Mouse (Mus musculus): ENCODE data around the gene Vwce. TPM values are rescaled to one million over a fixed set of nuclear protein-coding genes. Genes with fewer than 3 reads are reported as not detected.

Gene Vwce
- total RNA-seq, 2 experiments from 2014 or later = 0.90 TPM; not detected in 1

DNA sequence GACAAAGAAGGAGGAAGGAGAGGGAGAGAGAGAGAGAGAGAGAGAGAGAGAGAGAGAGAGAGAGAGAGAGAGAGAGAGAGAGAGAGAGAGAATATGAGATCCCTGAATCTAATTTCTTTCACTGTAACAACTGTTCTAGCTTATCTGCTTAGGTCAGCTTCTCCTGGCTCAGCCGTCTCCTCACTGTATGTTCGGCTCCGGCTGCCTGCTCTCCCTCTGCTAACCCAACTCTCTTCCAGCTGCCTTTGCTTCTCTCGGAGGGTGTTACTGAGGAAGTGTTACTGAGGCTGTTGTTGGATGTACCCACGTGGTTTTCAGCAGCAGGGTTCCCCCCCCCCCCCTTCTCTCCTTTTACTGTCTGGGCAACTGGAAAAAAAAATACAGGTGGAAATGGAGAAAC is 6.1 kb downstream of the Vwce start:
- peak; percentile 73 for ATAC-seq (replicated peaks; ENCODE audit: low FRiP score, low TSS enrichment, poor library complexity, severe bottlenecking)

DNA sequence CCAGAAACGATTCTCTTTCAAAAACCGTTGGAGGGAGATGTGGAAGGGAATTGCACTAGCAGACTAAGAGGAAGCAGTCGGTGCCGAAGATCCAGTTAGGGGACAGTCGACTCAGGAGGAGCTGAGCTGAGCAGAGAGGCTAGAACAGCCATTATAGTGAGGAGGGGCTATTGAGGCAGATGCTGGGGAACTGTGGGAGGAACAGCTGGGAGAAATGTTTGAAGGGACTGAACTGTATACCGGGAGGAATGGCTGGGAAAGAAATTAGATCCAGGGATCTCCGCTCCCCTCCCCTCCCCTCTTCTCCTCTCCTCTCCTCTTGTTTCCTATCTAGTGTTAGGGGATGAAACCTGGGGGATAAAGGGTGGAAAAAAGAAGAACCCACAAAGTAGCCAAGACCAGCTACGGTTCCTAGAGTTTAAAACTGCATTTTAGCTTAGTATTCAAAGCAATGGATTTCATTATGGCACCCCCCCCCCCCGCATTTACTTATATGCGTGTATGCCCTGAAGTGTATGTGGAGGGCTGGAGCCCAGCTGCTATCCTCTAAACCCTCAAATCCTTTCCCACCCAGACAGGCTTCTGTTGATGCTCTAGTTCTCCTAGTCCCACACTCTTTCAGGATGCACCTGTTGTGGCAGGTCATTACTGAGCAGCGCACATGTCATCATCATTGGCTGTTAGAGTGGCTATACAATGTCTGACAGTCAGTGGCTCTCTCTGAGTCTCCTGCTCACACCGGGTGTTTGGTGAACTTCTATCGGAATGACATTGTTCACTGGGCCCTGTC is 6.8 kb downstream of the Vwce start:
- ATAC-seq (replicated peaks; ENCODE audit: low FRiP score, low TSS enrichment, poor library complexity, severe bottlenecking) = no peak

DNA sequence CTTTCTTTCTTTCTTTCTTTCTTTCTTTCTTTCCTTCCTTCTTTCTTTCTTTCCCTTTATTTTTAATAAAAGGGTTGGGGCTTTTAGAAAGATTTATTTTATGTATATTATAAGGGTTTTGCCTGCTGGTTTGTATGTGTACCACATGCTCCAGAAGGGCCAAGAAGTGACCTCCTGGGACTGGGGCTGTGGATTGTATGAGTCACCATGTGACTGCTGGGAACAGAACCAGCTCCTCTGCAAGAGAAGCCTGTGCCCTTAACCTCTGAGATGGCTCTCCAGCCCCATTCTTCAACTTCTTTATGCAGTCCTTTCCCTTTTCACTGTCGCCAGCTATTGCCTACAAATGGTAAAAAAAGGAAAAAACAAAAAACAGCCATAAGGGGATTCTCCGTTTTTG is 11.6 kb downstream of the Vwce start:
- no peak for ATAC-seq (replicated peaks; ENCODE audit: low FRiP score, low TSS enrichment, poor library complexity, severe bottlenecking)

DNA sequence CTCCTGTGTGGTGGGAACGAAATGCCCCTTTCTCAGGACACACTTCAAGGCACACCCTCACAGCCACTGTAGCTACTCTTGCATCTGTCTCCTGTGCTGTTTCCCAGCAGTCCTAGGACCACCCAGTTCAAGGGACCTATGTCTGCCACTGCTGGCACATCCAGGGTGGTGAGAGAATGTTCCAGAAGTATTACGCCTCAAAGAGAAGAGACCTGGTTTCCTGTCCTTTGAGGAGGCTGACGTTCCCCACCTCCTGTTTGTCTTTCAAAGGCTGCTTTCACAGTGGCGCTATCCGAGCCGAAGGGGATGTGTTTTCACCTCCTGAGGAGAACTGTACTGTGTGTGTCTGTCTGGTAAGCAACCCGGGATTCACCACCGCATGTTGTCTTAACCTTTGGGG is 14.1 kb downstream of the Vwce start:
- no peak for ATAC-seq (replicated peaks; ENCODE audit: low FRiP score, low TSS enrichment, poor library complexity, severe bottlenecking)

DNA sequence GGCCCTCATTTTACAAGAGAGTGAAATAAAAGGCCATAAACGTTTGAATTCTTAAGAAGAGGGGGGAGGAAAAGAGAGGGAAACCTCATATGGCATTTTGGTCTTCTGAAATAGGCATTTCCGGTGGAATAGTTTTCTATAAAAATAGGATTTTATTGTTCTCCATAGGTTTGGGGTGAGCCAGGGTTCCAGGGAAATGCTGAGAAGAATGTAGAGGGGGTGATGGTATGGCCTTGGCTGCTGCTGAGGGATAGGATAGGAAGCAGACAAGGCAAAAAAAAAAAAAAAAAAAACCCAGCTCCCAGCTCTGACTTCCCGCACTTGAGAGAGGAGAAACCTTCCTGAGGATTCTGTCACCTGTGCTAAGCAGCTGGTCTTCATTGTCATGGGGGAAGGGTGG is 22.0 kb downstream of the Vwce start:
- ATAC-seq (replicated peaks; ENCODE audit: low FRiP score, low TSS enrichment, poor library complexity, severe bottlenecking) = no peak

DNA sequence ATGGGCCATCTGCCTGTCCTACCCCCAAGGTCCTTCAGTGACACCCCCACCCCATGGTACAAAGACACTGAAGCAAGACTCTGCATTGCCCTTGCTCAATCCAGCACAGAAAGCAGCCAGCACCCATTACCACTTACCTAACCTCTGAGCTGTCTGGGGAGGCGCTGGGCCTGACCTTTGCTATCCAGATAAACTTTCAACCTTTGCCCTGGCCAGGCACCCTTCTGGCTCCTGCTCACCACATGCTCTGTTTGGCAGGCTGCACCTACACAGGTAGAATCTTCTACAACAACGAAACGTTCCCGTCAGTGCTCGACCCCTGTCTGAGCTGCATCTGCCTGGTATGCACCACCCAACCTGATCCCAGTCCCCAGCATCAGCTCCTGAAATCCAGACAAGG is 23.7 kb downstream of the Vwce start:
- no peak for ATAC-seq (replicated peaks; ENCODE audit: low FRiP score, low TSS enrichment, poor library complexity, severe bottlenecking)

DNA sequence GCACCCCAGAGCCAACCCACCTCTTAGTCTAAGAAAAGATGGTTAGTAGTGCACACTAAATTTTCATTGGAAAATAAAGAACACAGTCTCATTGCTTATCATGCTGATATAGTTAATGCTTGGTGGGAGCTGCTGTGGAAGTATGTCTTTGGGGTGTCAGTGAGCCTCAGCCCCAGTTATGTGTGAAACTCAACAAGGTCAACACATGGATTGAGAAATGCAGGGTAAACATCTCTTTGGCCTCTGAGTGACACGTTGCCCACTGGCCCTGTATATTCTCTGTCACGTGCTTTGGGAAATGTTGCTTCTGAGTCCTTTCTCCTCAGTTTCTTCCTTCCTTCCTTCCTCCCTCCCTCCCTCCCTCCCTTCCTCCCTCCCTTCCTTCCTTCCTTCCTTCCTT is 24.4 kb downstream of the Vwce start:
- ATAC-seq (replicated peaks; ENCODE audit: low FRiP score, low TSS enrichment, poor library complexity, severe bottlenecking) = no peak

DNA sequence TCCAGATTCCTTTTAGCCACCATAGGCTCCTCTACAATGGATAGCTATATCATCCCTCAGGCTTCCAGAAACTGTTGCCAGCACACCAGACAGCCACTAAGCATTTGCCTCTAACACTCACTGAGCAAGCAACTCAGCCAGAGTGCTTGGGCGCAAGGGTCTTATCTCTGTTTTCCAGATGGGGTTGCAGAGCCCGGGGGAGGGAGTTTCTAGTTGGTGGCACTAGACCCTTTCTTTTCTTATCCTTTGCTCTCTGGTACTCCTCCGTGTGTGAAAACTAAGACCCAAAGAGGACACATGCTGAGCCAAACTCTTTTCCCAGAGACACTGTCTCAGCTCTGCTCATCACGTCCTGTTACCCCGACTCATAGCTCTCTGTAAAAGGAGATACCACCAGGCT is 27.4 kb downstream of the Vwce start:
- peak; percentile 89 for ATAC-seq (replicated peaks; ENCODE audit: low FRiP score, low TSS enrichment, poor library complexity, severe bottlenecking)

DNA sequence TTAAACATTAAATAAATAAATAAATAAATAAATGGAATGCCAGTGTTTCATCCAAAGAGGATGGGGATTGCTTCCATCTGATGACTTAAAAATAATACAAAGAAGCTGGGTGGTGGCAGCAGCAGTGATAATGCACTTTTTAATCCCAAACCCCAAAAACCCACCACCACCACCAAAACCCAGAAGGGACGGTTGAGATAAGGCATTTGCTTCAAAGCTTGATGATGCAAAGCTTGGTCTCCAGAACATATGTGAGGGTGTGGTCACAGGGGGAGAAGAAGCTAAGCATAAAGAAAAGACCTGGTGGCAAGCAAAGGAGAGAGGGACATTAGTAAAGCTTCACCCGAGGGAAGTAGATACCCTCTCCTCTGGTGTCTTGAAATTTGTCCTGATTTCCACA is 27.9 kb downstream of the Vwce start:
- ATAC-seq (replicated peaks; ENCODE audit: low FRiP score, low TSS enrichment, poor library complexity, severe bottlenecking) = peak; percentile 76

DNA sequence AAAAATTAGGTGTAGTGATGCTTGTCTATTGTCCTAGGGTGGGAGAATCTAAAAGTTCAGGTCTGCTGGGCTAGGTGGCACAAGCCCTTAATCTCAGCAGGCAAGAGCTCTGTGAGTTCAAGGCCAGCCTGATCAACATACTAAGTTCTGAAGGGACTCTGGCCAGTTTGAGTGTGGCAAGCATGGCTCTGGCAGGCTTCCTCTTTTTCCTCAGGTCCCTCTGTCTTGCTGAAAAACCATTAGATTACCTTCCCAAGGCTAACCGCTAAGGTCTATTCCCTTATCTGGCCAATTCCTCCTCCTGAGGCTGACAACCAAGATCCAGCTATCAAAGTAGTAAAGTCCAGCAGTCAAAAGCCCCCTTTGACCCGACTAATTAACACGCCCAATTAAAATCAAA is 28.7 kb downstream of the Vwce start:
- no peak for ATAC-seq (replicated peaks; ENCODE audit: low FRiP score, low TSS enrichment, poor library complexity, severe bottlenecking)

DNA sequence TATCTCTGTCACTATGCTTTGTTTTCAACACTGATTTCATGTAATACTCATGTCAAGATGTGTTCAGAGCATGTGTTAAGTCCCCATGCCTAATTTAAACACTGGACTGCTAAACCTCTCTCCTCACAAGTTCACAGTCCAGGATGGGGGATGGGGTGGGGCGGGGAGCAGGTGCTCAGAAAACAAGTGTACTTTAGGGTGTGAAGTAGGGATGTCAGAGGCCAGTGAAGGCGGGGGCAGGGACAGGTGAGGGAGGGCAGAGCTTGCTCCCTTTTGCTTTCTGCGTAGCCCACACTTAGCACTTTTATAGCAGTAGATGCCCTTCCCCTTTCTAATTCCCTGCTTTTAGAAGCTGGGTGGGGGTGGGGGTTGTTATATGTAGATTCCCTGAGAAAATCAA is 31.1 kb downstream of the Vwce start:
- no peak for ATAC-seq (replicated peaks; ENCODE audit: low FRiP score, low TSS enrichment, poor library complexity, severe bottlenecking)

DNA sequence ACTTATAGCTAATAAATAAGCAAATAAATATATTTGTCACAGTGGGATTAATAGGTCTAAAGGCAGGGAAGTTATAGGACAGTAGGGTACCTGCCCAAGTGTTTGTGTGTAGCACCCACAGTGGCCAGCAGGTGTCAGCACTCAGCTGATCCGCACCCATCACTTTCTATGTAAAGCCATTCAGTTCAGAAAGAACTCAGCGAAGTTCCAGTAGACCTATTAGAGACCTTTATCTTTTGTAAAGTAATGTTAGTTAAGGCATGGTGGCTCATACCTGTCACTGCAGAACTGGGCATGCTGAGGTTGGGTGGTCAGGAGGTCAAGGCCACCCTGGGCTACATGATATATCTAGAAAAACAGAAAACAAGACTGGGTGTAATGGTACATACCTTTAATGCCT is 31.5 kb downstream of the Vwce start:
- peak; percentile 42; the same call in 1 of the 2 replicates for ATAC-seq (replicated peaks; ENCODE audit: low FRiP score, low TSS enrichment, poor library complexity, severe bottlenecking)

DNA sequence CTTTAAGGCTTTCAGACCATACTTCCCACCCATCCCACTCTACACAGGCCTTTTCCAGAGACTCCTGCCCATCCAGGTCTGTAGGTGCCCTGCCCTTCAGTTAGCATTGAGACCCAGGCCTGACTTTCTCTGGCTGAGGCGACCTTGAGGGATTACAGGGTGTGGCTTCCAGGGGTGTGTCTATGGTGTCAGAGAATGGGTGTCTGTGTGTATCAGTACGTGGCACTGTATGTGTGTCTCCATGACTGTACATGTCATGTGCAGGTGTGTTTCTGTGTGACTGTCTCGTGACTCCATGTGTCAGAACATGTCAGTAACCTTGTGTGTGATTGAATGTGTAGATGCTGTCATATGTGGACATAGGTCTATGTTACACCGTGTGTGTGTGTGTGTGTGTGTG is 37.3 kb downstream of the Vwce start:
- ATAC-seq (replicated peaks; ENCODE audit: low FRiP score, low TSS enrichment, poor library complexity, severe bottlenecking) = no peak

DNA sequence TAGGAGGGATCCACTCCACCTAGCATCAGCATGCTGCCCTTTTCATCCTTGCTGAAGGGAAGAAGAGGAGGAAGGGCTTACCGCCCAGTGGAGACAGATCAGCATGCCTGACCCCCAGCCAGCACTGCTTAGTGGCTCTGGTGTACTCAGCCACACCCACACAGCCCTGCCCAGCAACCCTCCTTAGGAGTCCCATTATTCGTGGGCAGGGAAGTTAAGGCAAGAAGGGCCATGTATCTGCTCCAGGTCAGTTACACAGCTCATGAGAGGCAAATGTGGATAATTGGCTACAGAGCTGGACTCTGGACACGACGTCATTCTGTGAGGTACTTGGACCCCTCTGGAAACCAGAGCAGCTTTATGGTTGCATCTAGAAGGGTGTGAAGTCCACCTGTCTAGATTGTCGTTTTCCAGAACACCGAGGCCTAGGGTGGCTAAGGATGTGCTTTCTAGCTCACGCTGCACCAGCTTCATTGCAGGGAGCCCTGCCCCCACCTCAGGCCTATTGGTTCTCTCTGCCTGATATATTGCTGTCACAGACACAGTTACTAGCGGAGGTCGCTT is 37.9 kb downstream of the Vwce start:
- no peak for ATAC-seq (replicated peaks; ENCODE audit: low FRiP score, low TSS enrichment, poor library complexity, severe bottlenecking)

DNA sequence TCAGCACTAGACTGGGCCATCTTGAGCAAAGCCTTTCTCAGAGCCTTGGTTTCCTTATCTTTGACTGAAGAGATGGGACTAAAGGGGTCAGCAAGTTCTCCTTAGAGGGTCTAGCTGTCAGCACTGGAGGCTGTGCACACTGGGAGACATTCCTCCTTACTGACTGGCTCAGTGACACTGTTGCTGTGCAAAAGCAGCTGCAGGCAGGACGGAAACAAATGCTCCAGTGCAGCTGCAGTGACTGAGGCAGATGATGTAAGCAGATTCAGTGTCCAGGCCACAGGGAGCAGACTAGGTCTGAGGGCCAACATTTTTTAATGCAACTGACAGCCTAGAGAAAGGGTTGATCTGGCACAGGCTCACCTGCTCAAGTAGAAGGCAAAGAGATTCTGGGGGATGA is 39.3 kb downstream of the Vwce start:
- no peak for ATAC-seq (replicated peaks; ENCODE audit: low FRiP score, low TSS enrichment, poor library complexity, severe bottlenecking)

DNA sequence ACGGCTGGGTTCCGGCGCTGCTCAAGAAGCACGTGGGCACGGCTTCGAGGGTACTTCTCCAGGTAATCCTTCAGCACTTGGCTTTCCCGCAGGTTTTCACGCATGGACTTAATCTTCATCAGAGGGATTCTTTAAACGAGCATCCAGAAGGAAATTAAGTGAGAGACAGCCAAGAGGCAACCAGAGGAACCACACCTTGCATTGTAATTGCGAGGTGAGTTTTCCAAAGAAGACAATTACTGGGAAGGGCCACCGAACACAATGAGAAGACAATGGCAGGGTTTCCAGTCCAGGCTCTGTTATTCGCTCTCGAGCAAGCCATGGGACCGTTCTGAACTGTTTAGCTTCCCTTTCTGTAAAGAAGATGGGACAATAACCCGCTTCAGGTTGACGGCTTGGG is 42.6 kb downstream of the Vwce start:
- no peak for ATAC-seq (replicated peaks; ENCODE audit: low FRiP score, low TSS enrichment, poor library complexity, severe bottlenecking)

DNA sequence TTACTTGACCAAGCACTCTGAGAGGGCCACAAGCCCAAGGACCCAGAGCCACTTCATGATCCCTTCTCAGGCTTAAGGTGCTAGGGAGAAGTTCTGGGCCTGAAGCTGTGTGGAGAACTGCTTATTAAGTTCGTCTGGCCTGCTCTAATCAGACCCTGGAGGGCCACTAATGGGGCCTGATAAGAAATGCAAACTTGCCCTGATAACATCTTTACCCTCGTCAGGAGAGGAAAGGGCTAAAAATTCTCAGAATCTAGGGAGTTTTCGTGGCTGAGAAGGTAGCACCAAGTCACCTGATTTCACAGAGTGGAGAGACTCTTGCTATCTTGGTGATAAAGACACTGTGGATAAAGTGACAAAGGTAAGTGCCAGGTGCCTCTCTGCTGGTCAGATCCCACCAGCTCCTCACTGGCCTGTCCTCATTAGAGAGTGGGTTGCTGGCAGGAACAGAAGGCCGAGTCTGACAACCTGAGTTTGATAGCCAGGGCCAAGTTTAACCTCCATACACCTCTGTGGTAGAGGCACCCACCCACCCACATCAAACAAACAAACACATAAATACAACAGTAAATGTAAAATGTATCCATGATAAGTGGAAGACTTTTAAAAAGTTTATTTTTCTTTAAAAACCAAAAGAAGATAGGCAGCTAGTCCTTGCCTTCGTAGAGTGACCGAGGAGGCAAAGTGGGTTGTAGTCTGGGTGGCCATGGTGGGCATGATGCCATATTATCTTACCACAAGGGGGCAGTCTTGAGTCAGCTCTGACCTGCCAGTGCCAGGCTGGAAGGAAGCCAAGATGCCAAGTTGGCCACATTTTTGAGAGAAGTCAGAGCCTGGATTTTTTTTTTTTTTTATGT is 44.1 kb downstream of the Vwce start, which contains the start of gene Pga5:
TSS of gene Pga5 (minus strand) at position 157 of the 857 bp plus-strand sequence.
- peak; percentile 75 for ATAC-seq (replicated peaks; ENCODE audit: low FRiP score, low TSS enrichment, poor library complexity, severe bottlenecking)

DNA sequence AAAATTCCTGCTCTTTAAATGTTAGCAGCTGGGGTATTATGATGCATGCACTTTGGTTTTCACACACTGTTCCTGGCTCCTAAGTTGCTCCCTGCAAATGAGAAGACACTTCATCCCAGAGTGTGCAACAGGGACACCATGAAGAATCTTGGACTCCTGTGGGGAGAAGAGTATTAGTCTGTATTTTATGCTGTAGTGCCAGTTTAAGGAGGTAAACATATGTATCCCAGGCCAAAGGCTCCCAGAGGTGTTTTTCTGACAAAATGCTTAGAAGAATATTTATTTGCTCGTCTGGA is 44.7 kb downstream of the Vwce start:
- no peak for ATAC-seq (replicated peaks; ENCODE audit: low FRiP score, low TSS enrichment, poor library complexity, severe bottlenecking)

DNA sequence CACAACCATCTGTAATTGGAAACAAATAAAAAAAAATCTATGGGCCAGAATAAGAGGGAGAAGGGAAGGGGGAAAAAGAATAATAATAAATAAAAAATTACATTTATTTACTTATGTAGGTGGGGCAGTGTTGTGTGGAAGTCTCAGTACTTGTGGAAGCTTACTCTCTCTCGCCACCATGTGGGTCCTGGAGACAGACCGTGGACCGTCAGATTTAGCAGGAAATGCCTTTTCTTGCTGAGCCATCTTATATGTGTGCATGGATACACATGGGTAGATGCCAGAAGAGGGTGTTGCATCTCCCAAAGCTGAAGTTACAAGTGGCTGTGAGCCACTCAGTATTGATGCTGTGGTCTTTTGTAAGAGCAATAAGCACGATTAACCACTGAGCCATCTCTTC is 47.6 kb downstream of the Vwce start:
- no peak for ATAC-seq (replicated peaks; ENCODE audit: low FRiP score, low TSS enrichment, poor library complexity, severe bottlenecking)

DNA sequence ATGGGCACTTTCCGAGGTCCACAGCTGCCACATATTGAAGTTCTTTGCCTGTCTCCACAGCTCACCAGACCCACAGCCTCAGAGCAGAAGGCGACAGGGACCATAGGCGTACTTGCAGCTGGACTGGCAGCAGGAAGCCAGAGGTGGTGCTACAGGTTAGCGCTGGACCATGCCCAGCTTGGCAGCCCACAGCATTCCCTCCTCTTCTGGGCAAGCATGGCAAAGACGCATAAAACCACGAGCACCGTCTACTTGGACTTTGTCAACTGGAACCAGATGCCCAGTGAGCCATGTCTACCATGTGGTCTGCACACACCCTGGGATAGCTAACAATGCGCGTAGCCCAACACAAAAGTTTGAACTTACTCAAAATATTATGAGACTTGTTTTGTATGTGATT is 51.1 kb downstream of the Vwce start:
- ATAC-seq (replicated peaks; ENCODE audit: low FRiP score, low TSS enrichment, poor library complexity, severe bottlenecking) = no peak

DNA sequence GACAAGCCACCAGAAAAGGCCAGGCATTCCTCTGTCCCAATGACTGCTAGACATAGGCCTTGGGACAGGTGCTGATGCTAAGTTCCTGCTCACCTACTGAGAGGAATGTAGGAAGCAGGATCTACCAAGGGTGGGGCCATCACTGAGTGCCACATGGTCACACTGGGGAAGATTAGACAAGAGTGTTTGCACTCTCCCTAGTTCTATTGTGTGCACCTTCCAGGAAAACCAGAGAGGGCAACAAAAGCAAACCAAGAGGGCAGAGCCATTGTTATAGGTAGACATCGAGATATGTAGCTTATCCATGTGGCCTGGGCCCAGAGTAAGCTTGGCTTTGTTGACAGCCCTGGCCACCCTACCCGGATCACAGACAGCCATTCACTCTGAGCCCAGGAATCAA is 51.7 kb downstream of the Vwce start:
- ATAC-seq (replicated peaks; ENCODE audit: low FRiP score, low TSS enrichment, poor library complexity, severe bottlenecking) = no peak

All from megakaryocyte-erythroid progenitor cell, adult 5-6 weeks (primary cell).